Mouse (Mus musculus): ENCODE results near the gene Irx5.

GRCm38 (mm10) chr8:92312178-92312577 is 45.2 kb upstream of the Irx5 start:
- TF ChIP-seq CTCF (IDR thresholded peaks at IDR 0.05; ENCODE audit: insufficient read depth, low read length), result no peak
- no peak for TF ChIP-seq POLR2A (IDR thresholded peaks at IDR 0.05; ENCODE audit: borderline replicate concordance, extremely low read depth, low read depth, low read length)

Data from lung, adult 2 months (tissue).